Comparison of ENCODE assay signal across 9 mouse cellular contexts in the genomic region with DNA sequence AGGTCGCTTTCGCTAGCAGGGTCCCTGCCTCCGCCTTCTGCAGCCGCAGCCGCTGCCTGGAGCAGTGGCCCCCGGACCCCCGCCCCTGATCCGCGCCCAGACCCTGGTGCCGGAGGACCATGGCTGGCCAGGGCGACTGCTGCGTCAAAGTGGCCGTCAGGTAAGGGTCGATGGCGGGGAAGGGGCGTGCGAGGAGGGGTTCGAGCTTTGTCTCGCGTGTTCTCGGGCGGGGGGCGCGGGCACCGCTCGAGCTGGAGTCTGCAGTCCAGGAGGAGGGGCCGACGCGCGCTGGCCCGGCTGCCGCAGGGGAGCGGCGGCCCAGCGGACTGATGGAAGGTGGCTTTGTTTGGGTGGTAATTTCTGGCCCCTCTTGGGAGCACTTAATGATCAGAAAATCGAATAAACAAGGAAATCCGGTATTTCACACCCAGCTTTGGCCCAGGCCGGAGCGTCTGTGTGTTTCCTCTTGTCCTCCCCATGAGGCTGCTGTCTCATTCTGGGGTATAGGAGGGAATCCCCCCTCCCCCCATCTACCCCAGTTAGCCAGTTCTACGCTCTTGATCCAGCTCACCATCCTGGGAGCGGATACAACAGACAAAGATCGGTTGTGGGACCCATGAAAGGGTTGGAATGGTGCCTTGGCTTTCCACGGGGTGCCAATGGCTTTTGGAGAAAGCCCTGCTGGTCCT. TPM values are rescaled to one million over a fixed set of nuclear protein-coding genes. Genes with fewer than 3 reads are reported as not detected.
A peak's percentile ranks its signal among the peaks of the same experiment; 100 is the strongest.
DNase-seq lines count a peak whose midpoint lies in the region; ATAC-seq and TF ChIP-seq lines count a peak whose summit lies in the region.
"Had no signal": no experiment of that assay in that cellular context is flagged by ENCODE, and none has a peak within 500 bp of the region (broad histone marks: within the 10 kb centered on the region; RNA-seq: fewer than 3 reads in every experiment).

No protein-coding gene starts in this region.

- no peaks in the 10 kb centered on the region for H3K36me3 ChIP-seq in testis, adult 2 months (ENCODE audit: control insufficient read depth, insufficient read depth, low read length)
- H3K36me3 ChIP-seq in heart, embryonic 15.5 days: no peaks in the 10 kb centered on the region
- H3K36me3 ChIP-seq in liver, postnatal 0 days (replicated peaks; ENCODE audit: insufficient read depth, low read length): no peaks in the 10 kb centered on the region
- no peaks in the 10 kb centered on the region for H3K36me3 ChIP-seq in stomach, embryonic 14.5 days (ENCODE audit: control insufficient read depth, insufficient read depth, low read length)

- H3K9ac ChIP-seq in heart, embryonic 15.5 days: peak overlapping the region; percentile 80
- H3K9ac ChIP-seq in liver, postnatal 0 days (replicated peaks): peak overlapping the region; percentile 81
- H3K9ac ChIP-seq in stomach, embryonic 14.5 days (replicated peaks; ENCODE audit: low read depth, low read length): peak overlapping the region; percentile 76

- peak overlapping the region; percentile 79 for H3K4me3 ChIP-seq in testis, adult 2 months (ENCODE audit: control insufficient read depth, low read depth, low read length)
- peak overlapping the region; percentile 77 for H3K4me3 ChIP-seq in heart, embryonic 15.5 days
- H3K4me3 ChIP-seq in liver, postnatal 0 days (ENCODE audit: low read depth, low read length): peak overlapping the region; percentile 76
- peak overlapping the region; percentile 74 for H3K4me3 ChIP-seq in stomach, embryonic 14.5 days (ENCODE audit: low read depth, low read length)

- ATAC-seq in heart, embryonic 15.5 days (replicated peaks; ENCODE audit: insufficient number of reproducible peaks, insufficient read depth, low FRiP score, low read depth): no peak
- no peak for ATAC-seq in liver, postnatal 0 days
- ATAC-seq in stomach, embryonic 14.5 days (ENCODE audit: insufficient number of reproducible peaks, insufficient read depth, low FRiP score, low read depth): peak; percentile 10; the same call in 1 of the 2 replicates
- ATAC-seq: Patski had no signal

- H3K4me1 ChIP-seq in testis, adult 2 months (ENCODE audit: control insufficient read depth, insufficient read depth, low read length): peaks cover 24% of the 10 kb centered on the region
- H3K4me1 ChIP-seq in heart, embryonic 15.5 days (replicated peaks): peaks cover 80% of the 10 kb centered on the region
- H3K4me1 ChIP-seq in liver, postnatal 0 days (ENCODE audit: insufficient read depth): peaks cover 66% of the 10 kb centered on the region
- peaks cover 68% of the 10 kb centered on the region for H3K4me1 ChIP-seq in stomach, embryonic 14.5 days (ENCODE audit: control insufficient read depth, insufficient read depth, low read length)

- H3K27ac ChIP-seq in testis, adult 2 months (ENCODE audit: control insufficient read depth, insufficient read depth, low read depth, low read length): no peak overlapping the region
- peak overlapping the region; percentile 41; the same call in 1 of the 2 replicates for H3K27ac ChIP-seq in heart, embryonic 15.5 days
- peak overlapping the region; percentile 78 for H3K27ac ChIP-seq in liver, postnatal 0 days (ENCODE audit: low read depth)
- H3K27ac ChIP-seq in stomach, embryonic 14.5 days (ENCODE audit: low read length): peak overlapping the region; percentile 49; the same call in 1 of the 2 replicates

- no peak for TF ChIP-seq CTCF in testis, adult 2 months (IDR thresholded peaks at IDR 0.05; ENCODE audit: control insufficient read depth, insufficient read depth, insufficient replicate concordance, low read depth, low read length)
- no peak for TF ChIP-seq CTCF in liver, postnatal 0 days (IDR thresholded peaks at IDR 0.05; ENCODE audit: low read depth)

- intact Hi-C loops in gastrocnemius, postnatal 36 days (cut with DNase I): no loop called here

- WGBS in heart, embryonic 15.5 days: 2% methylated on average over 43 of the region's 43 CpGs
- 1% methylated on average over 42 of the region's 43 CpGs for WGBS in liver, postnatal 0 days (ENCODE audit: insufficient replicate concordance)
- 1% methylated on average over 39 of the region's 43 CpGs for WGBS in stomach, embryonic 14.5 days

- H3K4me2 ChIP-seq in heart, embryonic 15.5 days: peak overlapping the region; percentile 100
- peak overlapping the region; percentile 90 for H3K4me2 ChIP-seq in liver, postnatal 0 days (ENCODE audit: low read depth, low read length)
- H3K4me2 ChIP-seq in stomach, embryonic 14.5 days (replicated peaks; ENCODE audit: low read depth, low read length): peak overlapping the region; percentile 94

- no peaks in the 10 kb centered on the region for H3K9me3 ChIP-seq in heart, embryonic 15.5 days (replicated peaks)
- no peaks in the 10 kb centered on the region for H3K9me3 ChIP-seq in liver, postnatal 0 days (ENCODE audit: low read length)
- H3K9me3 ChIP-seq in stomach, embryonic 14.5 days (ENCODE audit: control insufficient read depth, low read depth, low read length): no peaks in the 10 kb centered on the region

- H3K27me3 ChIP-seq in testis, adult 2 months (ENCODE audit: control insufficient read depth, insufficient read depth, low read length): no peaks in the 10 kb centered on the region
- peaks cover 4% of the 10 kb centered on the region; the same call in 1 of the 2 replicates for H3K27me3 ChIP-seq in heart, embryonic 15.5 days
- H3K27me3 ChIP-seq in liver, postnatal 0 days (ENCODE audit: insufficient read depth, low read length): peaks cover 16% of the 10 kb centered on the region; the same call in 1 of the 2 replicates
- no peaks in the 10 kb centered on the region for H3K27me3 ChIP-seq in stomach, embryonic 14.5 days (ENCODE audit: control insufficient read depth, insufficient read depth, low read length)
- H3K27me3 ChIP-seq: Patski had no signal

- peak; percentile 36 for DNase-seq in gastrocnemius, postnatal 10 days
- no peak for DNase-seq in gastrocnemius, postnatal 36 days
- no peak for DNase-seq in testis, postnatal 14 days (ENCODE audit: low spot score)
- DNase-seq in liver, postnatal 0 days: no peak
- DNase-seq in urinary bladder, adult 18-20 months (ENCODE audit: low spot score in 2 of 2): no peak

- no peak for TF ChIP-seq POLR2A in testis, adult 2 months (IDR thresholded peaks at IDR 0.05; ENCODE audit: control insufficient read depth, low read depth, low read length)

- TF ChIP-seq EP300 in liver, postnatal 0 days (IDR thresholded peaks at IDR 0.05; ENCODE audit: low read depth): no peak

RNA-seq across cellular contexts. Expression of gene Kif21b, which starts 0.6 kb away (rescaled TPM):
- total RNA-seq in gastrocnemius, postnatal 10 days (2021): 1 to 10 TPM; 1.1 to 2.0 TPM
- 1 to 10 TPM in 1 of 2 experiments, under 1 TPM in 1; 0.62 to 1.1 TPM for total RNA-seq in gastrocnemius, postnatal 36 days (2021)
- 23.9 and 35.6 TPM in 2 replicates for polyA plus RNA-seq in testis, adult 2 months (2012; rRNA removed)
- polyA plus RNA-seq in heart, embryonic 15.5 days (2015; fragmentation: Nextera tagmentation; extraction: Ambion mirVana): 0.87 and 2.3 TPM in 2 replicates
- 0.91 and 1.1 TPM in 2 replicates for polyA plus RNA-seq in liver, postnatal 0 days (2015; fragmentation: Nextera tagmentation; extraction: Ambion mirVana)
- 3.2 and 4.4 TPM in 2 replicates for polyA plus RNA-seq in stomach, embryonic 14.5 days (2014; fragmentation: Nextera tagmentation; extraction: Ambion mirVana)
